18 mouse cellular contexts compared by ENCODE assay signal in the genomic region with DNA sequence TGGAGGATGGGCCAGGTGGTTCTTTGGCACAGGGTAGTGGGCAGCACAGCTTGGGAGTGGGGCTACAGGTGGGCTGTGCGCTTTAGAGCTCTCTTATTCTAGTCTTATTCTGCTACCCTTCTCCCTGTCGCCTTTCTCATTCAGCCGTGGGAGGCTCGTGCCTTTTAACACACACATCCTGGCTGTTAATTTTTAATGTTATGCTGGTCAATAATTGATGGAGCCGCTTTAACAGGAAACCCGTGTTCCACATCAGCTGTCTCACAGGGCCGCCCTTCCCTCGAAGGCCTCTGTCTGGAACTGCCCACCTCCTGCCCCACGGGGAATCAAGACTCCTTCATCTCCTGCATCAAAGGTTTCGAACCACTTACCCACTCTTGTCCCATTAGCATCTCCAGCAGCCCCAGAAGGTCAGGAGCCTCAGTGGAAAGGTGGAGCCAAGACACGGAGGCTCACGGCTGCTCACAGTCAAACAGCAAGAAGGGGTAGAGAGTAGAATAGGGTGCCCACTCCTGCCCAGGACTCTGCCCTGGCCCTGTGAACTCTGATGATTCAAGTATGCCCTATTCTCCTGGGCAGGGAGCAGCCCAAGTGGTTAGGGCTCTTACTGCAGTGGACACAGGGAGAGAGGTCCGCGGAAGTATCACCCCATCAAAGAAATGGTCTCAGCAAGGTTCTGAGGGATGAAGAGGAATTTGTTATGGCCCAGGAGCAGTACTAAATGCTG. TPM values are rescaled to one million over a fixed set of nuclear protein-coding genes. Genes with fewer than 3 reads are reported as not detected.
DNase-seq lines count a peak whose midpoint lies in the region; ATAC-seq and TF ChIP-seq lines count a peak whose summit lies in the region.
"Had no signal": no experiment of that assay in that cellular context is flagged by ENCODE, and none has a peak within 500 bp of the region (broad histone marks: within the 10 kb centered on the region; RNA-seq: fewer than 3 reads in every experiment).

No protein-coding gene starts in this region.

- WGBS in intestine, postnatal 0 days: 47% methylated on average over 14 of the region's 14 CpGs
- WGBS in embryonic facial prominence, embryonic 10.5 days: 84% methylated on average over 14 of the region's 14 CpGs

- no peak for TF ChIP-seq CTCF in layer of hippocampus, adult 2 months (conservative IDR thresholded peaks at IDR 0.05)
- TF ChIP-seq CTCF in intestine, postnatal 0 days (IDR thresholded peaks at IDR 0.05; ENCODE audit: low read depth): no peak

- no peak overlapping the region for H3K9ac ChIP-seq in intestine, postnatal 0 days (ENCODE audit: low read depth, low read length)
- H3K9ac ChIP-seq: limb, embryonic 13.5 days; lung, embryonic 15.5 days had no signal

- no peak for DNase-seq in layer of hippocampus, adult 2 months (ENCODE audit: low spot score in 2 of 2)
- DNase-seq in layer of hippocampus, adult 9-11 months: no peak
- peak; percentile 72 for DNase-seq in kidney, postnatal 10 days
- DNase-seq in retina, embryonic 14.5 days (ENCODE audit: low spot score): peak; percentile 67
- DNase-seq in right cerebral cortex, postnatal 4 days: no peak
- DNase-seq in embryonic facial prominence, embryonic 10.5 days (ENCODE audit: low spot score): no peak
- DNase-seq: adrenal gland, postnatal 10 days; B cell, adult 2 months; cerebellum, postnatal 10 days; heart, adult 11 months; layer of hippocampus, postnatal 36 days; spleen, adult 18-20 months; thymus, postnatal 4 days had no signal

- no peaks in the 10 kb centered on the region for H3K27me3 ChIP-seq in intestine, postnatal 0 days (replicated peaks; ENCODE audit: control insufficient read depth, insufficient read depth, low read length)
- peaks cover 3% of the 10 kb centered on the region; the same call in 1 of the 2 replicates for H3K27me3 ChIP-seq in embryonic facial prominence, embryonic 10.5 days (replicated peaks; ENCODE audit: low read depth, poor library complexity, severe bottlenecking)
- H3K27me3 ChIP-seq: limb, embryonic 13.5 days; lung, embryonic 15.5 days had no signal

- no peaks in the 10 kb centered on the region for H3K36me3 ChIP-seq in intestine, postnatal 0 days (ENCODE audit: control insufficient read depth, insufficient read depth)
- H3K36me3 ChIP-seq in embryonic facial prominence, embryonic 10.5 days (replicated peaks): no peaks in the 10 kb centered on the region
- H3K36me3 ChIP-seq: limb, embryonic 13.5 days; lung, embryonic 15.5 days had no signal

- no peaks in the 10 kb centered on the region for H3K4me1 ChIP-seq in intestine, postnatal 0 days (replicated peaks; ENCODE audit: control insufficient read depth, insufficient read depth, low read length)
- H3K4me1 ChIP-seq in embryonic facial prominence, embryonic 10.5 days: peaks cover 38% of the 10 kb centered on the region
- H3K4me1 ChIP-seq: lung, embryonic 15.5 days; megakaryocyte, embryonic 14.5 days had no signal

- H3K9me3 ChIP-seq in intestine, postnatal 0 days (ENCODE audit: control insufficient read depth): no peaks in the 10 kb centered on the region
- no peaks in the 10 kb centered on the region for H3K9me3 ChIP-seq in embryonic facial prominence, embryonic 10.5 days
- H3K9me3 ChIP-seq: lung, embryonic 15.5 days had no signal

- H3K4me2 ChIP-seq in intestine, postnatal 0 days (replicated peaks; ENCODE audit: low read depth): no peak overlapping the region
- H3K4me2 ChIP-seq: limb, embryonic 13.5 days; lung, embryonic 15.5 days had no signal

- peak; percentile 37; the same call in 1 of the 2 replicates for ATAC-seq in intestine, postnatal 0 days
- ATAC-seq: inflammation-experienced regulatory T-cells, adult 6 months had no signal

- peak overlapping the region; percentile 5; the same call in 1 of the 2 replicates for H3K27ac ChIP-seq in layer of hippocampus, adult 2 months
- no peak overlapping the region for H3K27ac ChIP-seq in intestine, postnatal 0 days (ENCODE audit: low read depth, low read length)
- H3K27ac ChIP-seq in embryonic facial prominence, embryonic 10.5 days (replicated peaks): no peak overlapping the region
- H3K27ac ChIP-seq: limb, embryonic 13.5 days; lung, embryonic 15.5 days had no signal

- H3K4me3 ChIP-seq in layer of hippocampus, adult 2 months: no peak overlapping the region
- H3K4me3 ChIP-seq in intestine, postnatal 0 days (ENCODE audit: low read depth, low read length): no peak overlapping the region
- H3K4me3 ChIP-seq in embryonic facial prominence, embryonic 10.5 days: no peak overlapping the region
- H3K4me3 ChIP-seq: limb, embryonic 13.5 days; lung, embryonic 15.5 days; megakaryocyte, embryonic 14.5 days had no signal

RNA-seq across cellular contexts. Expression of a gene that starts 51.4 kb away (rescaled TPM):
- total RNA-seq in layer of hippocampus, adult 2 months (2021): 10 to 100 TPM; 61.4 to 63.9 TPM
- polyA plus RNA-seq in intestine, postnatal 0 days (2015; fragmentation: Nextera tagmentation; extraction: Ambion mirVana): 0.70 and 0.82 TPM in 2 replicates
- polyA plus RNA-seq in embryonic facial prominence, embryonic 10.5 days (2016; fragmentation: Nextera tagmentation; extraction: Ambion mirVana): 1.9 and 2.2 TPM in 2 replicates
- polyA plus RNA-seq: inflammation-experienced regulatory T-cells, adult 6 months had no signal

Comparison
In these comparisons a context has a peak if more than half of its experiments do, and no peak if none do; other contexts are left out.
1. DNase-seq: peak in kidney, postnatal 10 days (single experiment) and retina, embryonic 14.5 days (single experiment); none in layer of hippocampus, adult 2 months (0 of 2), layer of hippocampus, adult 9-11 months (single experiment), right cerebral cortex, postnatal 4 days (single experiment) and embryonic facial prominence, embryonic 10.5 days (single experiment).